Mouse (Mus musculus) liver, embryonic 13.5 days (tissue): ENCODE measurements around the gene Arel1. TPM values are rescaled to one million over a fixed set of nuclear protein-coding genes. Genes with fewer than 3 reads are reported as not detected.
A peak's percentile ranks its signal among the peaks of the same experiment; 100 is the strongest.

ENCODE experiments used
- ATAC-seq: fragments of 200-750 bp; cut with Nextera tagmentation; 2 replicates; pipeline ENCODE4 v1.8.0; 2017; ENCODE audit warnings: low read depth, mild to moderate bottlenecking, moderate number of reproducible peaks, moderate library complexity
- DNase-seq: peaks from one replicate; pipeline ENCODE4 v3.0.0; 2022
- H3K27ac ChIP-seq: fragments of 300-500 bp; sonication (generic); 2 replicates; pipeline ENCODE4 v1.5.1; 2015; ENCODE audit warnings: moderate library complexity, mild to moderate bottlenecking, inconsistent platforms
- H3K27me3 ChIP-seq: fragments of 300-500 bp; sonication (generic); 2 replicates; pipeline ENCODE4 v1.6.1; 2015; ENCODE audit warnings: mild to moderate bottlenecking, inconsistent platforms
- H3K36me3 ChIP-seq: fragments of 300-500 bp; sonication (generic); 2 replicates; pipeline ENCODE4 v1.6.1; 2015; ENCODE audit warnings: mild to moderate bottlenecking, inconsistent platforms
- H3K4me1 ChIP-seq: fragments of 300-500 bp; sonication (generic); replicated peaks from 2 replicates; pipeline ENCODE4 v1.6.1; 2015; ENCODE audit warnings: inconsistent platforms
- H3K4me2 ChIP-seq: fragments of 300-500 bp; sonication (generic); 2 replicates; pipeline ENCODE4 v1.6.1; 2015; ENCODE audit warnings: inconsistent platforms, mild to moderate bottlenecking, moderate library complexity
- H3K4me3 ChIP-seq: fragments of 300-500 bp; sonication (generic); replicated peaks from 2 replicates; pipeline ENCODE4 v1.5.1; 2015; ENCODE audit warnings: mild to moderate bottlenecking, inconsistent platforms
- H3K9ac ChIP-seq: fragments of 300-500 bp; sonication (generic); 2 replicates; pipeline ENCODE4 v1.6.1; 2015; ENCODE audit warnings: mild to moderate bottlenecking, inconsistent platforms
- H3K9me3 ChIP-seq: fragments of 300-500 bp; sonication (generic); replicated peaks from 2 replicates; pipeline ENCODE4 v1.6.1; 2016; ENCODE audit warnings: inconsistent platforms
- WGBS: fragments of 180-500 bp; shearing (Covaris S2); methylation state at CpG from one replicate; pipeline ENCODE4 v1.1.7; 2015; ENCODE audit not compliant: insufficient replicate concordance; 5-methylcytosine and 5-hydroxymethylcytosine counted together
- polyA plus RNA-seq: library from polyadenylated mRNA; unstranded; fragments of >200 nt; fragmentation: Nextera tagmentation; extraction: Ambion mirVana; gene quantifications from 2 replicates; pipeline ENCODE4 v1.2.1, GENCODE M21; 2015

Gene Arel1
- polyA plus RNA-seq, 1 experiment from 2014 or later = 13.3 TPM

- no peaks in the 10 kb centered on the region for H3K27me3 ChIP-seq
- 78% methylated on average over 2 of the region's 2 CpGs for WGBS
- H3K9ac ChIP-seq = no peak overlapping the region
- H3K9me3 ChIP-seq = no peaks in the 10 kb centered on the region
- no peak overlapping the region for H3K27ac ChIP-seq
- ATAC-seq (no peak), DNase-seq (no peak)
- no peaks in the 10 kb centered on the region for H3K4me1 ChIP-seq
- H3K4me3 ChIP-seq = no peak overlapping the region
- H3K4me2 ChIP-seq = no peak overlapping the region
- peaks cover 91% of the 10 kb centered on the region for H3K36me3 ChIP-seq
Measured at GRCm38 (mm10) chr12:84979264-84979862, 8.7 kb upstream of the Arel1 start.

DNA sequence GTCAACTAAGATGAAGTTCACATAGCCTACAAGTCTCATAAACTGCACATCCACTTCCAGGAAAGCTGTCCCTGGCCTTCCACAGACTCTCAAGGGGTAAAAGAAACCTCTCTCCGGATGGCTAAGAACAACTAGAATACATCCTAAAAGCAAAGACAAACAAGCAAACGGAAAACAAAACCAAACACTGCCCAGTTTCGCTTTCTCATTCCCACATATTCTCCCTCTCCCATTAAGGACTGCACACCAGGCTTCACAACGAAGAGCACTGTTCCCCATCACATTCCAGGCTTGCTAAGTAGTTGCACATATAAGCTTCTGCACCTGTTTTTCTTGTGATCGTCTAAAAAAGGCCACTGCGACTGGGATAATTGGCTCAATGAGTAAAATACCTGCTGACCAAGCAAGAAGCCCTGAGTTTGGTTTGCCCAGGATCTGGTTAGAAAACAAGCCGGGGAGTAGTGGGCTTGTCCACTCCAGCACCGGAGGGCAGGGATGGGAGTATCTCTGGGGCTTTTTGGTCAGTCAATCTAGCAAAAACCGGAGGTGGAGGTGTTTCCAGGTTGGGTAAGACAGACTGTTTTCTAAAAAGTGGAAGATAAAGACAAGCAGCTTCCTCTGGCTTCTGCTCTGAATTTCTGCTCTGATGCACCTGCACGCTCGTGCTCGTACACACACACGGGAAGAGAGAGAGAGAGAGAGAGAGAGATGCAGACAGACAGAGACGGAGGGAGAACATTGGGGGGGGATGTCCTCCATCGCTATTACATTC is 858 bp downstream of the Arel1 start:
- Histone ChIP-seq H3K4me1 (peaks cover 50% of the 10 kb centered on the region), H3K4me2 (peak overlapping the region; percentile 74), H3K27ac (peak overlapping the region; percentile 89), H3K9me3 (no peaks in the 10 kb centered on the region), H3K36me3 (peaks cover 30% of the 10 kb centered on the region), H3K9ac (peak overlapping the region; percentile 88), H3K27me3 (no peaks in the 10 kb centered on the region), H3K4me3 (peak overlapping the region; percentile 87)
- DNase-seq (peak; percentile 8), ATAC-seq (peak; percentile 16; the same call in 1 of the 2 replicates)
- 11% methylated on average over 15 of the region's 15 CpGs for WGBS

- DNase-seq (peak; percentile 43), ATAC-seq (peak; percentile 76)
- H3K9me3 ChIP-seq = no peaks in the 10 kb centered on the region
- H3K4me3 ChIP-seq = peak overlapping the region; percentile 87
- peak overlapping the region; percentile 89 for H3K27ac ChIP-seq
- H3K4me2 ChIP-seq = peak overlapping the region; percentile 74
- WGBS = 33% methylated on average over 16 of the region's 16 CpGs
- H3K27me3 ChIP-seq = no peaks in the 10 kb centered on the region
- peak overlapping the region; percentile 88 for H3K9ac ChIP-seq
- H3K4me1 ChIP-seq = peaks cover 58% of the 10 kb centered on the region
- H3K36me3 ChIP-seq = peaks cover 30% of the 10 kb centered on the region
Measured at GRCm38 (mm10) chr12:84968831-84969655, 1.7 kb downstream of the Arel1 start.

DNA sequence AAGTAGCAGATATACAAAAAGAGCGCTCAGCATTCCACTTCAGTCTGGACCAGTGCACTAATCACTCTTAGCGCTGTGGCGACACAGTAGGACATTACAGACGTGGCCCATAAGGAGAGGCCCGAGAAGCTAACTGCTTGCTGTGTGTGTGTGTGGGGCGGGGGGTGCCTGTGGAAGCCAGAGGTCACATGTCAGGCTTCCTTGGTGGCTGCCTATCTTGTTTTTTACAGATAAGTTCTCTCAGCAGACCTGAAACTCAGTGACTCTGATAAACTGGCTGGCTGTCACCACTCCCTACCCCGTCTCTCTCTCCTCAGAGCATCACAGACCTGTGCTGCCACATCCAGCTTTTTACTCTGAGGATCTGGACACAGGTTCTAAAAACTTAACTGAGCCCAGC is 8.1 kb downstream of the Arel1 start:
- Histone ChIP-seq H3K36me3 (peaks cover 41% of the 10 kb centered on the region), H3K9me3 (no peaks in the 10 kb centered on the region), H3K4me3 (peak overlapping the region; percentile 18), H3K4me2 (peak overlapping the region; percentile 59), H3K27ac (peak overlapping the region; percentile 95), H3K4me1 (peaks cover 66% of the 10 kb centered on the region), H3K27me3 (no peaks in the 10 kb centered on the region), H3K9ac (peak overlapping the region; percentile 63)
- DNase-seq (peak; percentile 80), ATAC-seq (peak; percentile 99)
- 29% methylated on average over 7 of the region's 7 CpGs for WGBS

DNA sequence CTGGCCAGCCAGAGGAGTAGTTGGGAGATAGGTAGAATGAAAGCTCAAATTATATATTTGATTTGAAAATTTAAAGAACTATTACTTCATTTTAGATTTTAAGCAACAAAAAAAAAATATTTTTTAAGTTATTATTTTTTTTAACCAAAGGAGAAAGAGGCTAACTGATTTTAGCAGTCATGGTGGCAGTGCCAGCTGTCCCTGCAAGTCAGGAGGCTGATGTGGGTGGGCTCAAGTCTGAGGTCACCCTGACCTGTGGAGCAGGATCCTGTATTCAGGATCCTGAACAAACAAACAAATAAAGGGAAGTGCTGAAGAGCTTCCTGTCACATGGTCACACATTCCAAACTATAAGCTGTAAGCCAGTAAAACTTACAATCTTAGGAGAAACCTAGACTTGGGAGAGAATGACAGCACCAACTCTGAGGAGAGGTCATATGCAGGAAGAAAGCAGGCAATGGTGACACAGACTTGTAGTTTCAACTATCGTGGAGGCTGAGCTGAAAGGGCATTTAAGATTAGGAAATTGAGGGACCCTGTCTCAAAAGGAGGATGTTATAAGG is 11.8 kb downstream of the Arel1 start:
- no peaks in the 10 kb centered on the region for H3K9me3 ChIP-seq
- H3K4me2 ChIP-seq = no peak overlapping the region
- no peak for ATAC-seq
- no peaks in the 10 kb centered on the region for H3K27me3 ChIP-seq
- DNase-seq = no peak
- no peak overlapping the region for H3K4me3 ChIP-seq
- peaks cover 38% of the 10 kb centered on the region for H3K36me3 ChIP-seq
- 71% methylated on average over 1 of the region's 1 CpGs for WGBS
- H3K9ac ChIP-seq = no peak overlapping the region
- H3K4me1 ChIP-seq = peaks cover 31% of the 10 kb centered on the region
- 0 out of 2 replicates have a peak overlapping the region, but pooled peaks have one; percentile 4 for H3K27ac ChIP-seq

- no peak for DNase-seq
- no peaks in the 10 kb centered on the region for H3K9me3 ChIP-seq
- H3K27me3 ChIP-seq = no peaks in the 10 kb centered on the region
- peaks cover 12% of the 10 kb centered on the region for H3K4me1 ChIP-seq
- WGBS = 90% methylated on average over 3 of the region's 3 CpGs
- no peak overlapping the region for H3K9ac ChIP-seq
- no peak overlapping the region for H3K27ac ChIP-seq
- H3K4me2 ChIP-seq = no peak overlapping the region
- ATAC-seq = no peak
- peaks cover 33% of the 10 kb centered on the region for H3K36me3 ChIP-seq
- no peak overlapping the region for H3K4me3 ChIP-seq
Measured at GRCm38 (mm10) chr12:84956317-84956716, 14.4 kb downstream of the Arel1 start.

- Histone ChIP-seq H3K9me3 (no peaks in the 10 kb centered on the region), H3K27ac (no peak overlapping the region), H3K4me2 (no peak overlapping the region), H3K4me3 (no peak overlapping the region), H3K4me1 (peaks cover 5% of the 10 kb centered on the region; the same call in 1 of the 2 replicates), H3K36me3 (peaks cover 59% of the 10 kb centered on the region), H3K9ac (no peak overlapping the region), H3K27me3 (no peaks in the 10 kb centered on the region)
- DNase-seq (no peak), ATAC-seq (no peak)
- 73% methylated on average over 1 of the region's 1 CpGs for WGBS
Measured at GRCm38 (mm10) chr12:84952351-84952750, 18.3 kb downstream of the Arel1 start.

DNA sequence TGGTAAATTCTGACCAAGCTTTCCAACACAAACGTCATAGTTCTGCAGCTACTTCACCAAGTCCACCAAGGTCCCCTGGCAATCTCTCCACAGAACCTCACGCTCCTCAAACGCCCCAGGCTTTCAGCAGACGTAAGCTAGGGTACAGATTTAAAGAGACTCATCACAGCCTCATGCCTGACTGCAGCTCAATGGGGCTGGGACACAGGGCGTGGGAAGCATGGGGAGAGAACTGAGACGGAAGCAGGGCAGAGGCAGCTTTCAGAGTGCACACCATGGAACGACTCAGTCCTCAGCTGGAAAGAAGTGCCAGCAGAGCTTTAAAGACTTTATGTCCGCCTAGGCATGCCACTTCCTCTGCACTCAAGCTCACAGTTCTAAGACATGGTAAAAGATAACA is 19.2 kb downstream of the Arel1 start:
- no peak overlapping the region for H3K27ac ChIP-seq
- 70% methylated on average over 8 of the region's 8 CpGs for WGBS
- no peak overlapping the region for H3K4me2 ChIP-seq
- peaks cover 66% of the 10 kb centered on the region for H3K36me3 ChIP-seq
- H3K4me3 ChIP-seq = no peak overlapping the region
- H3K4me1 ChIP-seq = peaks cover 5% of the 10 kb centered on the region; the same call in 1 of the 2 replicates
- no peak overlapping the region for H3K9ac ChIP-seq
- no peaks in the 10 kb centered on the region for H3K9me3 ChIP-seq
- DNase-seq (no peak), ATAC-seq (no peak)
- H3K27me3 ChIP-seq = no peaks in the 10 kb centered on the region

- no peak overlapping the region for H3K4me2 ChIP-seq
- no peak overlapping the region for H3K27ac ChIP-seq
- ATAC-seq (no peak), DNase-seq (no peak)
- H3K9ac ChIP-seq = no peak overlapping the region
- no peaks in the 10 kb centered on the region for H3K27me3 ChIP-seq
- H3K4me3 ChIP-seq = no peak overlapping the region
- WGBS = 86% methylated on average over 6 of the region's 6 CpGs
- H3K4me1 ChIP-seq = peaks cover 7% of the 10 kb centered on the region
- no peaks in the 10 kb centered on the region for H3K9me3 ChIP-seq
- H3K36me3 ChIP-seq = peaks cover 65% of the 10 kb centered on the region
Measured at GRCm38 (mm10) chr12:84950763-84951162, 19.9 kb downstream of the Arel1 start.

- Histone ChIP-seq H3K4me1 (peaks cover 27% of the 10 kb centered on the region), H3K36me3 (peaks cover 69% of the 10 kb centered on the region)
- WGBS = 77% methylated on average over 6 of the region's 6 CpGs
Measured at GRCm38 (mm10) chr12:84948584-84949285, 22.0 kb downstream of the Arel1 start.

More at GRCm38 (mm10) chr12:84948584-84949285, 22.0 kb downstream of the Arel1 start:
- Histone ChIP-seq H3K9ac (no peak overlapping the region), H3K4me3 (no peak overlapping the region), H3K27me3 (no peaks in the 10 kb centered on the region), H3K9me3 (no peaks in the 10 kb centered on the region), H3K27ac (peak overlapping the region; percentile 31; the same call in 1 of the 2 replicates), H3K4me2 (no peak overlapping the region)
- no peak for DNase-seq
- ATAC-seq = no peak
